In genomic region chr7:81343316-81343715, GRCm38 (mm10) we compare ENCODE assay signal across 8 mouse cellular contexts. TPM values are rescaled to one million over a fixed set of nuclear protein-coding genes. Genes with fewer than 3 reads are reported as not detected.
DNase-seq lines count a peak whose midpoint lies in the region; ATAC-seq and TF ChIP-seq lines count a peak whose summit lies in the region.

No protein-coding gene starts in this region.

- 38% methylated on average over 8 of the region's 8 CpGs for WGBS in hindbrain, embryonic 11.5 days
- WGBS in liver, embryonic 16.5 days (ENCODE audit: insufficient replicate concordance) = 6% methylated on average over 8 of the region's 8 CpGs

- peaks cover 0 to 7% of the 10 kb centered on the region in 2 experiments; a peak in 1 of 4 replicates for H3K4me1 ChIP-seq in ES-E14 (ENCODE audit: control insufficient read depth in 2 of 2, insufficient read depth in 2 of 2, low read length in 2 of 2, poor library complexity in 1 of 2)
- peaks cover 12% of the 10 kb centered on the region for H3K4me1 ChIP-seq in hindbrain, embryonic 11.5 days (replicated peaks; ENCODE audit: control insufficient read depth, insufficient read depth, low read length)
- H3K4me1 ChIP-seq in liver, embryonic 16.5 days (ENCODE audit: control insufficient read depth, low read depth, low read length) = peaks cover 20% of the 10 kb centered on the region

- ATAC-seq in hindbrain, embryonic 11.5 days (ENCODE audit: low FRiP score) = no peak
- 0 out of 2 replicates have a peak, but pooled peaks have one; percentile 4 for ATAC-seq in liver, embryonic 16.5 days (ENCODE audit: low read depth)
- no peak for ATAC-seq in frontal cortex, adult (ENCODE audit: low TSS enrichment)

- no peaks in the 10 kb centered on the region for H3K27me3 ChIP-seq in hindbrain, embryonic 11.5 days (ENCODE audit: control insufficient read depth, insufficient read depth, low read length)
- no peaks in the 10 kb centered on the region for H3K27me3 ChIP-seq in liver, embryonic 16.5 days (ENCODE audit: control insufficient read depth, insufficient read depth, low read depth, low read length)

- H3K36me3 ChIP-seq in ES-E14 (ENCODE audit: control insufficient read depth, insufficient read depth, low read length, poor library complexity, severe bottlenecking) = peaks cover 40% of the 10 kb centered on the region
- 0 out of 2 replicates have a peak, but pooled peaks cover 6% of the 10 kb centered on the region for H3K36me3 ChIP-seq in hindbrain, embryonic 11.5 days (ENCODE audit: control insufficient read depth, insufficient read depth, low read length)
- H3K36me3 ChIP-seq in liver, embryonic 16.5 days (ENCODE audit: control insufficient read depth, insufficient read depth) = peaks cover 27% of the 10 kb centered on the region

- H3K4me3 ChIP-seq in ES-E14 (ENCODE audit: insufficient read depth in 1 of 2, low read depth in 1 of 2, low read length in 2 of 2, poor library complexity in 1 of 2, severe bottlenecking in 1 of 2) = peak overlapping the region; percentile 90 to 97
- H3K4me3 ChIP-seq in hindbrain, embryonic 11.5 days (ENCODE audit: low read depth, low read length) = peak overlapping the region; percentile 99
- H3K4me3 ChIP-seq in liver, embryonic 16.5 days (ENCODE audit: low read depth, low read length) = peak overlapping the region; percentile 86

- H3K9ac ChIP-seq in ES-E14 (ENCODE audit: insufficient read depth, low read depth, low read length, poor library complexity, severe bottlenecking) = peak overlapping the region; percentile 100
- peak overlapping the region; percentile 99 for H3K9ac ChIP-seq in hindbrain, embryonic 11.5 days (ENCODE audit: low read depth, low read length)
- peak overlapping the region; percentile 90 for H3K9ac ChIP-seq in liver, embryonic 16.5 days (ENCODE audit: low read depth, low read length)

- in situ Hi-C loops in ES-E14 (cut with MboI; ENCODE audit: low sequenced_read_pairs in 2 of 2, unreplicated experiment in 2 of 2) = loop anchor here in 1 of 2 experiments (25.0 kb wide), 1 partner anchor 181 kb away; no protein-coding TSS in a partner anchor

- H3K9me3 ChIP-seq in ES-E14 (ENCODE audit: control insufficient read depth, insufficient read depth, low read depth, low read length) = no peaks in the 10 kb centered on the region
- H3K9me3 ChIP-seq in hindbrain, embryonic 11.5 days (ENCODE audit: control insufficient read depth, low read length) = no peaks in the 10 kb centered on the region
- H3K9me3 ChIP-seq in liver, embryonic 16.5 days (replicated peaks; ENCODE audit: control insufficient read depth, low read length) = no peaks in the 10 kb centered on the region

- peak; percentile 31 for DNase-seq in adrenal gland, postnatal 14 days
- no peak for DNase-seq in adrenal gland, adult 18-20 months (ENCODE audit: low spot score in 2 of 2)
- DNase-seq in ES-E14 (ENCODE audit: low read depth, low spot score) = no peak
- no peak for DNase-seq in hindbrain, embryonic 11.5 days (ENCODE audit: low spot score)
- DNase-seq in adrenal gland, adult 2 months = no peak
- DNase-seq in urinary bladder, postnatal 36 days (ENCODE audit: low spot score in 2 of 2) = no peak

- H3K27ac ChIP-seq in ES-E14 (ENCODE audit: insufficient read depth, low read depth, low read length, poor library complexity, severe bottlenecking) = peak overlapping the region; percentile 22; the same call in 1 of the 2 replicates
- H3K27ac ChIP-seq in hindbrain, embryonic 11.5 days (ENCODE audit: low read depth, low read length) = no peak overlapping the region
- H3K27ac ChIP-seq in liver, embryonic 16.5 days (ENCODE audit: low read length) = no peak overlapping the region

- peak overlapping the region; percentile 83 for H3K4me2 ChIP-seq in hindbrain, embryonic 11.5 days (replicated peaks; ENCODE audit: low read depth, low read length)
- H3K4me2 ChIP-seq in liver, embryonic 16.5 days (ENCODE audit: low read depth, low read length) = peak overlapping the region; percentile 65

TF ChIP-seq in ES-E14, 5 proteins besides CTCF, POLR2A, EP300 and RAD21:
- no peak for TF ChIP-seq MAFK (IDR thresholded peaks at IDR 0.05; ENCODE audit: insufficient read depth, low read depth, low read length)
- no peak for TF ChIP-seq ZC3H11A (IDR thresholded peaks at IDR 0.05; ENCODE audit: borderline replicate concordance, low read depth, low read length)
- no peak for TF ChIP-seq HCFC1 (IDR thresholded peaks at IDR 0.05; ENCODE audit: borderline replicate concordance, insufficient read depth, low read length)
- no peak for TF ChIP-seq CHD2 (IDR thresholded peaks at IDR 0.05; ENCODE audit: low read depth, low read length)
- TF ChIP-seq ZNF384 (IDR thresholded peaks at IDR 0.05; ENCODE audit: low read depth, low read length) = no peak

RNA-seq across cellular contexts. Expression of gene Rps17, which starts 1.7 kb away (rescaled TPM):
- total RNA-seq in adrenal gland, postnatal 14 days (2021) = 1,182 and 1,388 TPM in 2 replicates
- 1,000 to 10,000 TPM; 1,108 to 1,124 TPM for total RNA-seq in adrenal gland, adult 18-20 months (2021)
- 3,128 and 3,434 TPM in 2 replicates for total RNA-seq in ES-E14 (2012; rRNA removed)
- 1,086 and 1,110 TPM in 2 replicates for polyA plus RNA-seq in hindbrain, embryonic 11.5 days (2014; fragmentation: Nextera tagmentation; extraction: Ambion mirVana)
- 564 and 643 TPM in 2 replicates for polyA plus RNA-seq in liver, embryonic 16.5 days (2015; fragmentation: Nextera tagmentation; extraction: Ambion mirVana)
- total RNA-seq in adrenal gland, adult 2 months (2021) = 1,000 to 10,000 TPM in 1 of 2 experiments, 100 to 1,000 TPM in 1; 944 to 1,235 TPM
- 351 and 362 TPM in 2 replicates for polyA plus RNA-seq in adrenal gland, adult 2 months (2012; rRNA removed)
